10 mouse cellular contexts compared by ENCODE assay signal in genomic region chr2:38349447-38350350, GRCm38 (mm10). TPM values are rescaled to one million over a fixed set of nuclear protein-coding genes. Genes with fewer than 3 reads are reported as not detected.
DNase-seq lines count a peak whose midpoint lies in the region; ATAC-seq and TF ChIP-seq lines count a peak whose summit lies in the region.
"Had no signal": no experiment of that assay in that cellular context is flagged by ENCODE, and none has a peak within 500 bp of the region (broad histone marks: within the 10 kb centered on the region; RNA-seq: fewer than 3 reads in every experiment).

No protein-coding gene starts in this region.

- no peak for TF ChIP-seq EP300 in heart, postnatal 0 days (IDR thresholded peaks at IDR 0.05; ENCODE audit: low read depth)
- TF ChIP-seq EP300 in liver, postnatal 0 days (IDR thresholded peaks at IDR 0.05; ENCODE audit: low read depth) = no peak

- TF ChIP-seq CTCF in bone marrow macrophage, adult 2 months (IDR thresholded peaks at IDR 0.05; ENCODE audit: low read depth, low read length) = no peak
- no peak for TF ChIP-seq CTCF in heart, postnatal 0 days (IDR thresholded peaks at IDR 0.05; ENCODE audit: low read depth)
- no peak for TF ChIP-seq CTCF in liver, postnatal 0 days (IDR thresholded peaks at IDR 0.05; ENCODE audit: low read depth)

- no peaks in the 10 kb centered on the region for H3K36me3 ChIP-seq in heart, embryonic 10.5 days
- H3K36me3 ChIP-seq in heart, postnatal 0 days (replicated peaks; ENCODE audit: control insufficient read depth, insufficient read depth, low read length) = no peaks in the 10 kb centered on the region
- H3K36me3 ChIP-seq in liver, postnatal 0 days (replicated peaks; ENCODE audit: insufficient read depth, low read length) = no peaks in the 10 kb centered on the region

- 4% methylated on average over 12 of the region's 12 CpGs for WGBS in heart, embryonic 10.5 days
- 9% methylated on average over 12 of the region's 12 CpGs for WGBS in heart, postnatal 0 days
- 9% methylated on average over 12 of the region's 12 CpGs for WGBS in liver, postnatal 0 days (ENCODE audit: insufficient replicate concordance)

- peaks cover 100% of the 10 kb centered on the region for H3K27me3 ChIP-seq in heart, embryonic 10.5 days (ENCODE audit: insufficient read depth, poor library complexity, severe bottlenecking)
- peaks cover 100% of the 10 kb centered on the region for H3K27me3 ChIP-seq in heart, postnatal 0 days (ENCODE audit: control insufficient read depth, insufficient read depth, low read length)
- H3K27me3 ChIP-seq in liver, postnatal 0 days (ENCODE audit: insufficient read depth, low read length) = peaks cover 100% of the 10 kb centered on the region

- H3K9me3 ChIP-seq in heart, embryonic 10.5 days = no peaks in the 10 kb centered on the region
- no peaks in the 10 kb centered on the region for H3K9me3 ChIP-seq in heart, postnatal 0 days (replicated peaks; ENCODE audit: control insufficient read depth, low read length)
- no peaks in the 10 kb centered on the region for H3K9me3 ChIP-seq in liver, postnatal 0 days (ENCODE audit: low read length)

- no peak overlapping the region for H3K9ac ChIP-seq in heart, postnatal 0 days (replicated peaks; ENCODE audit: low read depth, low read length)
- no peak overlapping the region for H3K9ac ChIP-seq in liver, postnatal 0 days (replicated peaks)

- DNase-seq in heart, embryonic 10.5 days (ENCODE audit: low spot score) = no peak
- no peak for DNase-seq in heart, postnatal 4 days
- DNase-seq in heart, postnatal 0 days (ENCODE audit: low spot score) = no peak
- no peak for DNase-seq in liver, postnatal 0 days
- DNase-seq in cerebellum, adult 18-20 months = no peak
- no peak for DNase-seq in kidney, postnatal 4 days
- no peak for DNase-seq in layer of hippocampus, postnatal 14 days (ENCODE audit: low spot score in 2 of 2)
- DNase-seq: adrenal gland, postnatal 10 days had no signal

- peaks cover 40% of the 10 kb centered on the region for H3K4me1 ChIP-seq in heart, embryonic 10.5 days
- H3K4me1 ChIP-seq in bone marrow macrophage, adult 2 months (ENCODE audit: control insufficient read depth, insufficient read depth, low read length) = no peaks in the 10 kb centered on the region; the same call in 1 of the 2 replicates
- H3K4me1 ChIP-seq in heart, postnatal 0 days (ENCODE audit: control insufficient read depth, insufficient read depth) = peaks cover 19% of the 10 kb centered on the region
- peaks cover 16% of the 10 kb centered on the region for H3K4me1 ChIP-seq in liver, postnatal 0 days (ENCODE audit: insufficient read depth)

- H3K4me2 ChIP-seq in heart, postnatal 0 days (ENCODE audit: low read depth, low read length) = peak overlapping the region; percentile 65; the same call in 1 of the 2 replicates
- H3K4me2 ChIP-seq in liver, postnatal 0 days (ENCODE audit: low read depth, low read length) = peak overlapping the region; percentile 64; the same call in 1 of the 2 replicates

- no peak overlapping the region for H3K27ac ChIP-seq in heart, embryonic 10.5 days
- H3K27ac ChIP-seq in bone marrow macrophage, adult 2 months (ENCODE audit: insufficient read depth, low read depth, low read length) = no peak overlapping the region
- H3K27ac ChIP-seq in heart, postnatal 0 days (ENCODE audit: low read depth) = no peak overlapping the region
- no peak overlapping the region for H3K27ac ChIP-seq in liver, postnatal 0 days (ENCODE audit: low read depth)

- no peak for ATAC-seq in heart, postnatal 0 days (ENCODE audit: insufficient read depth, low read depth)
- ATAC-seq in liver, postnatal 0 days = no peak

- H3K4me3 ChIP-seq in heart, embryonic 10.5 days = peak overlapping the region; percentile 58; the same call in 1 of the 2 replicates
- H3K4me3 ChIP-seq in bone marrow macrophage, adult 2 months (ENCODE audit: insufficient read depth, low read length) = peak overlapping the region; percentile 55; the same call in 1 of the 2 replicates
- peak overlapping the region; percentile 43 for H3K4me3 ChIP-seq in heart, postnatal 0 days (ENCODE audit: low read depth, low read length)
- peak overlapping the region; percentile 47; the same call in 1 of the 2 replicates for H3K4me3 ChIP-seq in liver, postnatal 0 days (ENCODE audit: low read depth, low read length)

- TF ChIP-seq POLR2A in bone marrow macrophage, adult 2 months (IDR thresholded peaks at IDR 0.05; ENCODE audit: borderline replicate concordance, low read depth, low read length) = no peak

RNA-seq across cellular contexts. Expression of gene Lhx2, which starts 10.6 kb away (rescaled TPM):
- polyA plus RNA-seq in heart, embryonic 10.5 days (2016; fragmentation: Nextera tagmentation; extraction: Ambion mirVana) = 0.58 and 6.0 TPM in 2 replicates
- total RNA-seq in heart, postnatal 4 days (2021) = 1 to 10 TPM in 1 of 2 experiments, under 1 TPM in 1; 0.29 to 1.2 TPM
- 0.32 TPM in 1 of 2 replicates, not detected in the other for polyA plus RNA-seq in bone marrow macrophage, adult 2 months (2012; ENCODE audit: insufficient read depth, insufficient read length, missing spikeins)
- not detected in 2 replicates for total RNA-seq in heart, postnatal 0 days (2014; rRNA removed; ENCODE audit: low replicate concordance)
- polyA plus RNA-seq in heart, postnatal 0 days (2015; fragmentation: Nextera tagmentation; extraction: Ambion mirVana) = 0.04 TPM in 1 of 2 replicates, not detected in the other
- 1.7 and 2.8 TPM in 2 replicates for polyA plus RNA-seq in liver, postnatal 0 days (2015; fragmentation: Nextera tagmentation; extraction: Ambion mirVana)
- 100 to 1,000 TPM in 1 of 2 experiments, 10 to 100 TPM in 1; 96.7 to 100 TPM for total RNA-seq in layer of hippocampus, postnatal 14 days (2021)
- polyA plus RNA-seq: large intestine, adult 2 months had no signal
